Mouse (Mus musculus) heart, postnatal 0 days (tissue): ENCODE results near the gene Aloxe3. TPM values are rescaled to one million over a fixed set of nuclear protein-coding genes. Genes with fewer than 3 reads are reported as not detected.
A peak's percentile ranks its signal among the peaks of the same experiment; 100 is the strongest.

Source experiments
- ATAC-seq: fragments of 200-750 bp; cut with Nextera tagmentation; 2 replicates; pipeline ENCODE4 v1.8.0; 2017; ENCODE audit warnings: low read depth, moderate number of reproducible peaks, moderate library complexity; ENCODE audit not compliant: insufficient read depth
- DNase-seq: peaks from one replicate; pipeline ENCODE4 v3.0.0-alpha.2; 2016; ENCODE audit warnings: low spot score
- H3K27ac ChIP-seq: fragments of 300-500 bp; sonication (generic); 2 replicates; pipeline ENCODE4 v1.5.1; 2014; ENCODE audit warnings: low read depth, mild to moderate bottlenecking
- H3K27me3 ChIP-seq: fragments of 300-500 bp; sonication (generic); 2 replicates; pipeline ENCODE4 v1.6.1; 2014; ENCODE audit warnings: low read length, mixed read lengths; ENCODE audit not compliant: control insufficient read depth, insufficient read depth
- H3K36me3 ChIP-seq: fragments of 300-500 bp; sonication (generic); replicated peaks from 2 replicates; pipeline ENCODE4 v1.6.1; 2014; ENCODE audit warnings: low read length, mixed read lengths; ENCODE audit not compliant: control insufficient read depth, insufficient read depth
- H3K4me1 ChIP-seq: fragments of 300-500 bp; sonication (generic); 2 replicates; pipeline ENCODE4 v1.6.1; 2014; ENCODE audit warnings: antibody characterized with exemption; ENCODE audit not compliant: control insufficient read depth, insufficient read depth
- H3K4me2 ChIP-seq: fragments of 300-500 bp; sonication (generic); 2 replicates; pipeline ENCODE4 v1.6.1; 2014; ENCODE audit warnings: low read depth, mild to moderate bottlenecking, low read length, moderate library complexity
- H3K4me3 ChIP-seq: fragments of 300-500 bp; sonication (generic); 2 replicates; pipeline ENCODE4 v1.5.1; 2014; ENCODE audit warnings: low read depth, low read length
- H3K9ac ChIP-seq: fragments of 300-500 bp; sonication (generic); replicated peaks from 2 replicates; pipeline ENCODE4 v1.6.1; 2014; ENCODE audit warnings: low read depth, low read length, mixed read lengths
- H3K9me3 ChIP-seq: fragments of 300-500 bp; sonication (generic); replicated peaks from 2 replicates; pipeline ENCODE4 v1.6.1; 2016; ENCODE audit warnings: low read length; ENCODE audit not compliant: control insufficient read depth
- CTCF ChIP-seq: IDR thresholded peaks from 2 replicates; pipeline ENCODE4 v1.5.1; 2016; ENCODE audit warnings: antibody characterized with exemption, control low read depth, low read depth
- EP300 ChIP-seq: IDR thresholded peaks from 2 replicates; pipeline ENCODE4 v1.6.1; 2016; ENCODE audit warnings: antibody characterized with exemption, low read depth
- WGBS: fragments of 180-500 bp; shearing (Covaris S2); extraction: QIAGEN DNeasy Blood & Tissue Kit; methylation state at CpG from one replicate; pipeline ENCODE4 v1.1.7; 2014; 5-methylcytosine and 5-hydroxymethylcytosine counted together
- polyA plus RNA-seq: library from polyadenylated mRNA; unstranded; fragments of >200 nt; fragmentation: Nextera tagmentation; extraction: Ambion mirVana; gene quantifications from 2 replicates; pipeline ENCODE4 v1.2.1, GENCODE M21; 2015
- total RNA-seq: library from RNA; depleted of rRNA; stranded (reverse); fragments of >200 nt; gene quantifications from 2 replicates; pipeline ENCODE4 v1.2.3, GENCODE M21; 2014; ENCODE audit warnings: low replicate concordance

Gene Aloxe3
- total and polyA plus RNA-seq, 2 experiments from 2014 or later = not detected

GRCm38 (mm10) chr11:69117737-69118695, 7.7 kb upstream of the Aloxe3 start:
- Histone ChIP-seq H3K4me1 (peaks cover 26% of the 10 kb centered on the region), H3K4me3 (peak overlapping the region; percentile 63), H3K4me2 (peak overlapping the region; percentile 72), H3K27ac (peak overlapping the region; percentile 82), H3K9ac (peak overlapping the region; percentile 62), H3K36me3 (no peaks in the 10 kb centered on the region), H3K27me3 (no peaks in the 10 kb centered on the region), H3K9me3 (no peaks in the 10 kb centered on the region)
- no peak for TF ChIP-seq EP300
- ATAC-seq = peak; percentile 11; the same call in 1 of the 2 replicates
- DNase-seq = peak; percentile 64
- WGBS = under 1% methylated on average over 45 of the region's 45 CpGs

GRCm38 (mm10) chr11:69118765-69119164, 6.9 kb upstream of the Aloxe3 start:
- WGBS = 3% methylated on average over 15 of the region's 15 CpGs
- H3K36me3 ChIP-seq = no peaks in the 10 kb centered on the region
- H3K4me1 ChIP-seq = peaks cover 26% of the 10 kb centered on the region
- H3K9me3 ChIP-seq = no peaks in the 10 kb centered on the region
- H3K9ac ChIP-seq = peak overlapping the region; percentile 62
- ATAC-seq (no peak), DNase-seq (peak; percentile 68)
- H3K27me3 ChIP-seq = no peaks in the 10 kb centered on the region
- no peak for TF ChIP-seq EP300
- no peak for TF ChIP-seq CTCF
- H3K4me2 ChIP-seq = peak overlapping the region; percentile 72
- H3K27ac ChIP-seq = peak overlapping the region; percentile 82; the same call in 1 of the 2 replicates
- H3K4me3 ChIP-seq = peak overlapping the region; percentile 63

GRCm38 (mm10) chr11:69119446-69120155, 6.1 kb upstream of the Aloxe3 start:
- H3K9ac ChIP-seq = no peak overlapping the region
- WGBS = 64% methylated on average over 14 of the region's 14 CpGs
- ATAC-seq (no peak), DNase-seq (no peak)
- no peak overlapping the region for H3K27ac ChIP-seq
- H3K4me2 ChIP-seq = peak overlapping the region; percentile 90
- H3K4me1 ChIP-seq = peaks cover 26% of the 10 kb centered on the region
- H3K9me3 ChIP-seq = no peaks in the 10 kb centered on the region
- H3K36me3 ChIP-seq = no peaks in the 10 kb centered on the region
- TF ChIP-seq CTCF (no peak), EP300 (no peak)
- no peaks in the 10 kb centered on the region for H3K27me3 ChIP-seq
- no peak overlapping the region for H3K4me3 ChIP-seq

GRCm38 (mm10) chr11:69120221-69121000, 5.3 kb upstream of the Aloxe3 start, which contains the start of gene Hes7:
Hes7 (plus strand) TSS chr11:69120404.
- Histone ChIP-seq H3K4me1 (peaks cover 26% of the 10 kb centered on the region), H3K9ac (peak within 1 kb of the TSS; percentile 60), H3K27me3 (no peaks in the 10 kb centered on the region), H3K4me2 (peak within 1 kb of the TSS; percentile 90), H3K36me3 (no peaks in the 10 kb centered on the region), H3K9me3 (no peaks in the 10 kb centered on the region), H3K27ac (0 out of 2 replicates have a peak within 1 kb of the TSS, but pooled peaks have one; percentile 9), H3K4me3 (peak within 1 kb of the TSS; percentile 68)
- DNase-seq (no peak), ATAC-seq (no peak)
- 8% methylated on average over 27 of the region's 27 CpGs for WGBS
- TF ChIP-seq CTCF (no peak), EP300 (no peak)
